Mouse (Mus musculus): ENCODE data around the gene Jade2.

- TF ChIP-seq CTCF (IDR thresholded peaks at IDR 0.05; ENCODE audit: low read depth, low read length), result no peak
- no peak for TF ChIP-seq POLR2A (IDR thresholded peaks at IDR 0.05; ENCODE audit: extremely low read depth, insufficient read depth, low read length)
Measured at GRCm38 (mm10) chr11:51904224-51904623, 46.8 kb upstream of the Jade2 start.
